Mouse (Mus musculus) splenic B cell, adult 2 months (primary cell): ENCODE measurements around the gene Alad.
"Not testable (repeated sequence)": the region's sequence is repeated elsewhere in the genome, so short reads cannot be mapped to it uniquely, and the experiment has no call there.

Experiments used
- DNase-seq: peaks from one replicate; pipeline ENCODE4 v3.0.0-alpha.2; 2011; ENCODE audit warnings: low read depth, low spot score
- H3K27me3 ChIP-seq: 2 replicates; pipeline ENCODE4 v1.6.1; 2012; ENCODE audit warnings: mild to moderate bottlenecking, low read length, moderate library complexity, mixed read lengths; ENCODE audit not compliant: control insufficient read depth, poor library complexity, insufficient read depth, severe bottlenecking
- H3K36me3 ChIP-seq: 2 replicates; pipeline ENCODE4 v1.6.1; 2012; ENCODE audit warnings: mild to moderate bottlenecking, low read length, moderate library complexity, mixed read lengths; ENCODE audit not compliant: control insufficient read depth, poor library complexity, insufficient read depth, severe bottlenecking

The Alad gene

GRCm38 (mm10) chr4:62485450-62486161, 34.1 kb downstream of the Alad start:
- no peak for DNase-seq
- no peaks in the 10 kb centered on the region for H3K27me3 ChIP-seq
- H3K36me3 ChIP-seq = no peaks in the 10 kb centered on the region

GRCm38 (mm10) chr4:62484928-62485327, 34.8 kb downstream of the Alad start:
- Histone ChIP-seq H3K36me3 (no peaks in the 10 kb centered on the region), H3K27me3 (no peaks in the 10 kb centered on the region)
- no peak for DNase-seq

GRCm38 (mm10) chr4:62480709-62481605, 38.8 kb downstream of the Alad start:
- H3K27me3 ChIP-seq = no peaks in the 10 kb centered on the region
- peak; percentile 86 for DNase-seq
- no peaks in the 10 kb centered on the region for H3K36me3 ChIP-seq

- peak; percentile 75 for DNase-seq
- H3K27me3 ChIP-seq = no peaks in the 10 kb centered on the region
- H3K36me3 ChIP-seq = no peaks in the 10 kb centered on the region
Observed at GRCm38 (mm10) chr4:62479937-62480708, 39.6 kb downstream of the Alad start, which contains the start of gene Bspry. Gene Bspry (plus strand): TSS chr4:62480053.

GRCm38 (mm10) chr4:62479593-62479936, 40.2 kb downstream of the Alad start:
- H3K36me3 ChIP-seq, H3K27me3 ChIP-seq, DNase-seq: not testable (repeated sequence)

GRCm38 (mm10) chr4:62477542-62478244, 42.0 kb downstream of the Alad start:
- DNase-seq = no peak
- H3K36me3 ChIP-seq = no peaks in the 10 kb centered on the region
- H3K27me3 ChIP-seq = no peaks in the 10 kb centered on the region

- no peak for DNase-seq
- no peaks in the 10 kb centered on the region for H3K27me3 ChIP-seq
- H3K36me3 ChIP-seq = no peaks in the 10 kb centered on the region
Observed at GRCm38 (mm10) chr4:62475793-62476192, 43.9 kb downstream of the Alad start.

- Histone ChIP-seq H3K27me3 (no peaks in the 10 kb centered on the region), H3K36me3 (no peaks in the 10 kb centered on the region)
- no peak for DNase-seq
Observed at GRCm38 (mm10) chr4:62475131-62475530, 44.6 kb downstream of the Alad start.

GRCm38 (mm10) chr4:62472071-62472470, 47.6 kb downstream of the Alad start:
- H3K27me3 ChIP-seq = no peaks in the 10 kb centered on the region
- H3K36me3 ChIP-seq = no peaks in the 10 kb centered on the region
- DNase-seq = no peak

- DNase-seq = peak; percentile 79
- Histone ChIP-seq H3K36me3 (no peaks in the 10 kb centered on the region), H3K27me3 (no peaks in the 10 kb centered on the region)
Observed at GRCm38 (mm10) chr4:62470598-62471051, 49.1 kb downstream of the Alad start, which contains the start of gene Wdr31. Gene Wdr31 (minus strand): TSS chr4:62470896.

- peak; percentile 36 for DNase-seq
- Histone ChIP-seq H3K36me3 (no peaks in the 10 kb centered on the region), H3K27me3 (no peaks in the 10 kb centered on the region)
Observed at GRCm38 (mm10) chr4:62468158-62468557, 51.6 kb downstream of the Alad start.

- DNase-seq = no peak
- Histone ChIP-seq H3K27me3 (no peaks in the 10 kb centered on the region), H3K36me3 (no peaks in the 10 kb centered on the region)
Observed at GRCm38 (mm10) chr4:62463124-62463523, 56.6 kb downstream of the Alad start.

- Histone ChIP-seq H3K36me3 (no peaks in the 10 kb centered on the region), H3K27me3 (no peaks in the 10 kb centered on the region)
- DNase-seq = no peak
Observed at GRCm38 (mm10) chr4:62460348-62460747, 59.4 kb downstream of the Alad start.
